Mouse (Mus musculus): Measurements from ENCODE around the gene Hltf. TPM values are rescaled to one million over a fixed set of nuclear protein-coding genes. Genes with fewer than 3 reads are reported as not detected.
A peak's percentile ranks its signal among the peaks of the same experiment; 100 is the strongest.
"Not testable (repeated sequence)": the region's sequence is repeated elsewhere in the genome, so short reads cannot be mapped to it uniquely, and the experiment has no call there.

Hltf gene
- polyA plus RNA-seq, 1 experiment from 2014 or later, result 23.3 TPM

DNA sequence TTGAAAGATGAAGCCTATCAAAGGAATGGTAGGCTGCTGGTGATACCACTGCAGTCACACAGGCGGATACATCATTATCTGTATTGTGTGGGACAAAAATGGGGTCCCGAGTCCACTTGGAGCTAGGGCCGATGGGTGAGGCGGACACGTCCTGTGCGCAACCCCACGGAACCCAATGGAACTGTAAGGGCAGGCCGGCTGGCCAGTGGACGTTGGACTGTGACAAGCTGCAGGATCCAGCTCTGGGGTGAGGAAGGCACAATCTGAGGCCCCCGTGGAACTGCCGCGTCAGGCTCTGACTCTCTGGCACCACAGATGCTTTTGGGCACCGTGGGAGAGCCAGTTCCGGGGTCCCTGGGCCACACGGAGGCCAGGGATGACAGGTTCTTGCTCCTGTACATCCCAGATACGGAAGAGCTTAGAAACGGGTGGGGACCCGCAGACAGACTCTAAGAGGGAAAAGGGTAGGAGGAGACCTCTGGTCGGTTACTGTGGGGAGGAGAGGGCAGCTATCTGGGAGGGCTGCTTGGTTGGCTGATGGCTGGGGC is 61.5 kb downstream of the Hltf start:
- ATAC-seq (ENCODE audit: insufficient number of reproducible peaks, insufficient read depth, low FRiP score, low read depth), result no peak
- H3K9me3 ChIP-seq (ENCODE audit: control insufficient read depth, low read depth, low read length), result no peaks in the 10 kb centered on the region
- H3K4me2 ChIP-seq (replicated peaks; ENCODE audit: low read depth, low read length), result no peak overlapping the region
- H3K4me1 ChIP-seq (ENCODE audit: control insufficient read depth, insufficient read depth, low read length), result no peaks in the 10 kb centered on the region
- no peak overlapping the region for H3K4me3 ChIP-seq (ENCODE audit: low read depth, low read length)
- WGBS, result 90% methylated on average over 19 of the region's 19 CpGs
- peaks cover 3% of the 10 kb centered on the region; the same call in 1 of the 2 replicates for H3K36me3 ChIP-seq (ENCODE audit: control insufficient read depth, insufficient read depth, low read length)
- H3K27me3 ChIP-seq (ENCODE audit: control insufficient read depth, insufficient read depth, low read length), result no peaks in the 10 kb centered on the region
- H3K27ac ChIP-seq (ENCODE audit: low read length), result no peak overlapping the region
- no peak overlapping the region for H3K9ac ChIP-seq (replicated peaks; ENCODE audit: low read depth, low read length)

GRCm38 (mm10) chr3:20119686-20120244 is 62.2 kb downstream of the Hltf start:
- no peak overlapping the region for H3K4me2 ChIP-seq (replicated peaks; ENCODE audit: low read depth, low read length)
- H3K4me3 ChIP-seq (ENCODE audit: low read depth, low read length), result no peak overlapping the region
- no peaks in the 10 kb centered on the region for H3K4me1 ChIP-seq (ENCODE audit: control insufficient read depth, insufficient read depth, low read length)
- H3K9ac ChIP-seq (replicated peaks; ENCODE audit: low read depth, low read length), result no peak overlapping the region
- no peaks in the 10 kb centered on the region for H3K9me3 ChIP-seq (ENCODE audit: control insufficient read depth, low read depth, low read length)
- peaks cover 3% of the 10 kb centered on the region; the same call in 1 of the 2 replicates for H3K36me3 ChIP-seq (ENCODE audit: control insufficient read depth, insufficient read depth, low read length)
- 68% methylated on average over 4 of the region's 4 CpGs for WGBS
- no peak; the same call in 1 of the 2 replicates for ATAC-seq (ENCODE audit: insufficient number of reproducible peaks, insufficient read depth, low FRiP score, low read depth)
- no peaks in the 10 kb centered on the region for H3K27me3 ChIP-seq (ENCODE audit: control insufficient read depth, insufficient read depth, low read length)
- H3K27ac ChIP-seq (ENCODE audit: low read length), result no peak overlapping the region

DNA sequence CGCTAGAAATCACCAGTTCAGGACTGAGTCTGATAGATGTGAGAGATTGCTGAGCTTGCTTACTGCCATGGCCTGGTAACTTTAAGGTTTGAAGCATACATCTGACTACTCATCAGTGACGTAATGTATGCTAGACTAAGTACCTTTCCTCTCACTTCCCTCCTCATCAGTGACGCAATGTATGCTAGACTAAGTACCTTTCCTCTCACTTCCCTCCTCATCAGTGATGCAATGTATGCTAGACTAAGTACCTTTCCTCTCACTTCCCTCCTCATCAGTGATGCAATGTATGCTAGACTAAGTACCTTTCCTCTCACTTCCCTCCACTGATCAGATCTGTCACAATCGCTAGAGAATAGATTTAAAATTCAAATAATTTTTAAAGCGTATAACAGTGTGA is 64.0 kb downstream of the Hltf start:
- H3K27ac ChIP-seq (ENCODE audit: low read length), result not testable (repeated sequence)

DNA sequence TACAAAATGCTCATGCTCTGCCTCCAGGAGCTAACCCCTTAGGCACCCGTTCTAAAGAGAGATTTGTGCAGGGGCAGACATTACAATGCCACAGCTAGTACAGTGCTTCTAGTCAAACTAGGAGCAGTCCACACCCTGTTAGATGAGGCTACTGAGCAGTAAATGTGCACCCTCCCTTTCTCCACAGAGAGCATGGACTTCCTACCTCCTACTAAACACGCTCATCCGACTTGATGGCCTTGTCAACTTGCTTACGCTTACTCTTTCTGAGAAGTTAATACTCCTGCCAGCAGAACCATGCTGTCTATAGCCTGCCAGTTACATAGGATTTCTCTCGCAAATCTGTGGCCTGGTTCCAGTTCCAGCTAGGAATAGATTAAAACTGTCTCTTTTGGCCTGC is 68.0 kb downstream of the Hltf start:
- Histone ChIP-seq H3K9ac (replicated peaks; ENCODE audit: low read depth, low read length) (no peak overlapping the region), H3K4me1 (ENCODE audit: control insufficient read depth, insufficient read depth, low read length) (no peaks in the 10 kb centered on the region), H3K36me3 (ENCODE audit: control insufficient read depth, insufficient read depth, low read length) (peaks cover 3% of the 10 kb centered on the region; the same call in 1 of the 2 replicates), H3K4me2 (replicated peaks; ENCODE audit: low read depth, low read length) (no peak overlapping the region), H3K4me3 (ENCODE audit: low read depth, low read length) (no peak overlapping the region), H3K9me3 (ENCODE audit: control insufficient read depth, low read depth, low read length) (no peaks in the 10 kb centered on the region), H3K27me3 (ENCODE audit: control insufficient read depth, insufficient read depth, low read length) (no peaks in the 10 kb centered on the region), H3K27ac (ENCODE audit: low read length) (no peak overlapping the region)
- no peak for ATAC-seq (ENCODE audit: insufficient number of reproducible peaks, insufficient read depth, low FRiP score, low read depth)
- 88% methylated on average over 5 of the region's 5 CpGs for WGBS

More for the DNA sequence above, 64.0 kb downstream of the Hltf start:
- H3K36me3 ChIP-seq (ENCODE audit: control insufficient read depth, insufficient read depth, low read length); H3K9ac ChIP-seq (replicated peaks; ENCODE audit: low read depth, low read length); ATAC-seq (ENCODE audit: insufficient number of reproducible peaks, insufficient read depth, low FRiP score, low read depth); H3K4me3 ChIP-seq (ENCODE audit: low read depth, low read length); H3K4me2 ChIP-seq (replicated peaks; ENCODE audit: low read depth, low read length); H3K27me3 ChIP-seq (ENCODE audit: control insufficient read depth, insufficient read depth, low read length); H3K4me1 ChIP-seq (ENCODE audit: control insufficient read depth, insufficient read depth, low read length); H3K9me3 ChIP-seq (ENCODE audit: control insufficient read depth, low read depth, low read length): not testable (repeated sequence)
- WGBS, result 93% methylated on average over 5 of the region's 5 CpGs

- Histone ChIP-seq H3K27ac (ENCODE audit: low read length) (no peak overlapping the region), H3K27me3 (ENCODE audit: control insufficient read depth, insufficient read depth, low read length) (no peaks in the 10 kb centered on the region), H3K4me2 (replicated peaks; ENCODE audit: low read depth, low read length) (no peak overlapping the region), H3K4me1 (ENCODE audit: control insufficient read depth, insufficient read depth, low read length) (no peaks in the 10 kb centered on the region), H3K36me3 (ENCODE audit: control insufficient read depth, insufficient read depth, low read length) (peaks cover 3% of the 10 kb centered on the region; the same call in 1 of the 2 replicates), H3K9me3 (ENCODE audit: control insufficient read depth, low read depth, low read length) (no peaks in the 10 kb centered on the region), H3K4me3 (ENCODE audit: low read depth, low read length) (no peak overlapping the region), H3K9ac (replicated peaks; ENCODE audit: low read depth, low read length) (no peak overlapping the region)
- no peak for ATAC-seq (ENCODE audit: insufficient number of reproducible peaks, insufficient read depth, low FRiP score, low read depth)
- 81% methylated on average over 2 of the region's 2 CpGs for WGBS
Observed at GRCm38 (mm10) chr3:20127047-20127595, 69.5 kb downstream of the Hltf start.

DNA sequence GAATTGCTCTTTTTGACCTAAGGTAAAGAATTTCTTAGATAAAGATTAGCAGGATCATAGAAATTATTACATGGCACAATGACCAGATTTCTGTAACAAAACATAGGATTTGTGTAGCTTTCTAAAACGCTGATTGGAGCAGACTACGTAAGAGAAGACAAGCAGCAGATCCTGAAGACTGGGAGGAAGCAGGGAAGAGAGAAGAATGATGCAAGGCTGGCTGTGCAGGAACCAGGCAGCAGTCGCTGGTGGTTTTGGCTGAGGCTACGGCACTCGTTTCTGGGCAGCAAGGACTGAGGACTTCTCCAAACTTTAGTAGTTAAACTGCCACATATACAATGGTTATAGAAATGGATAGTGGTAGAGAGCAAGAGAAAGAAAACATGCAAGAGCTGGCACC is 71.9 kb downstream of the Hltf start:
- Histone ChIP-seq H3K4me3 (ENCODE audit: low read depth, low read length) (no peak overlapping the region), H3K27ac (ENCODE audit: low read length) (no peak overlapping the region), H3K9me3 (ENCODE audit: control insufficient read depth, low read depth, low read length) (no peaks in the 10 kb centered on the region), H3K4me2 (replicated peaks; ENCODE audit: low read depth, low read length) (no peak overlapping the region), H3K4me1 (ENCODE audit: control insufficient read depth, insufficient read depth, low read length) (no peaks in the 10 kb centered on the region), H3K9ac (replicated peaks; ENCODE audit: low read depth, low read length) (no peak overlapping the region), H3K36me3 (ENCODE audit: control insufficient read depth, insufficient read depth, low read length) (no peaks in the 10 kb centered on the region), H3K27me3 (ENCODE audit: control insufficient read depth, insufficient read depth, low read length) (no peaks in the 10 kb centered on the region)
- 90% methylated on average over 5 of the region's 5 CpGs for WGBS
- ATAC-seq (ENCODE audit: insufficient number of reproducible peaks, insufficient read depth, low FRiP score, low read depth), result no peak

GRCm38 (mm10) chr3:20130456-20131349 is 73.1 kb downstream of the Hltf start:
- 0 out of 2 replicates have a peak, but pooled peaks have one; percentile 7 for ATAC-seq (ENCODE audit: insufficient number of reproducible peaks, insufficient read depth, low FRiP score, low read depth)
- H3K9ac ChIP-seq (replicated peaks; ENCODE audit: low read depth, low read length), result no peak overlapping the region
- H3K9me3 ChIP-seq (ENCODE audit: control insufficient read depth, low read depth, low read length), result no peaks in the 10 kb centered on the region
- H3K4me2 ChIP-seq (replicated peaks; ENCODE audit: low read depth, low read length), result no peak overlapping the region
- H3K27ac ChIP-seq (ENCODE audit: low read length), result no peak overlapping the region
- no peaks in the 10 kb centered on the region for H3K36me3 ChIP-seq (ENCODE audit: control insufficient read depth, insufficient read depth, low read length)
- no peaks in the 10 kb centered on the region for H3K4me1 ChIP-seq (ENCODE audit: control insufficient read depth, insufficient read depth, low read length)
- no peaks in the 10 kb centered on the region for H3K27me3 ChIP-seq (ENCODE audit: control insufficient read depth, insufficient read depth, low read length)
- WGBS, result 94% methylated on average over 8 of the region's 8 CpGs
- H3K4me3 ChIP-seq (ENCODE audit: low read depth, low read length), result no peak overlapping the region

DNA sequence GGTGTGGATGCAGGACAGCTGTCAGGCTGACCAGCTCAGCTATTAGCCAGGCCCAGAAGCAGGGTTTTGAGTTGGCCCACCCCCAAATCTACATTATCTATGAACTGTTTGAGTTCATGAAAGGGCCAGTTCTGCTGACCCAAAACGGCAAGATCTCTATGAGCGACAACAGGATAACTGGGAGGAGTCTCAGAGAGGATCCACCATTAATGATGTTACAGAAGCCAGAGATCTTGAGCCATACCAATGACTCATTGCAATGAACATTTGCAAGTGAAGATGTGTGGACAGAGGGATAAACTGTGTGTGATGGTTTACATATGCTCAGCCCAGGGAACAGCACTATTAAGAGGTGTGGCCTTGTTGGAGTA is 73.7 kb downstream of the Hltf start:
- no peaks in the 10 kb centered on the region for H3K9me3 ChIP-seq (ENCODE audit: control insufficient read depth, low read depth, low read length)
- H3K27ac ChIP-seq (ENCODE audit: low read length), result no peak overlapping the region
- 0 out of 2 replicates have a peak, but pooled peaks have one; percentile 5 for ATAC-seq (ENCODE audit: insufficient number of reproducible peaks, insufficient read depth, low FRiP score, low read depth)
- no peaks in the 10 kb centered on the region for H3K4me1 ChIP-seq (ENCODE audit: control insufficient read depth, insufficient read depth, low read length)
- H3K4me3 ChIP-seq (ENCODE audit: low read depth, low read length), result no peak overlapping the region
- no peak overlapping the region for H3K9ac ChIP-seq (replicated peaks; ENCODE audit: low read depth, low read length)
- no peaks in the 10 kb centered on the region for H3K27me3 ChIP-seq (ENCODE audit: control insufficient read depth, insufficient read depth, low read length)
- 60% methylated on average over 2 of the region's 2 CpGs for WGBS
- H3K36me3 ChIP-seq (ENCODE audit: control insufficient read depth, insufficient read depth, low read length), result no peaks in the 10 kb centered on the region
- H3K4me2 ChIP-seq (replicated peaks; ENCODE audit: low read depth, low read length), result no peak overlapping the region

All from stomach, embryonic 14.5 days (tissue).